Mouse (Mus musculus): ENCODE measurements around the gene Atp11c. TPM values are rescaled to one million over a fixed set of nuclear protein-coding genes. Genes with fewer than 3 reads are reported as not detected.

The Atp11c gene
- polyA plus RNA-seq, 1 experiment from 2014 or later = 15.4 TPM

GRCm38 (mm10) chrX:60178744-60179458 is 413.6 kb downstream of the Atp11c start, which contains the start of gene Mcf2:
Gene Mcf2 (minus strand): TSS chrX:60179089.
- Histone ChIP-seq H3K27me3 (ENCODE audit: control insufficient read depth, insufficient read depth, low read length) (peaks cover 5% of the 10 kb centered on the region; the same call in 1 of the 2 replicates), H3K27ac (ENCODE audit: low read depth, low read length) (no peak within 1 kb of the TSS), H3K4me3 (ENCODE audit: low read depth, low read length) (peak within 1 kb of the TSS; percentile 33), H3K4me2 (ENCODE audit: low read depth) (peak within 1 kb of the TSS; percentile 75), H3K9ac (ENCODE audit: low read length) (peak within 1 kb of the TSS; percentile 39), H3K9me3 (ENCODE audit: control insufficient read depth, low read length) (no peaks in the 10 kb centered on the region), H3K36me3 (ENCODE audit: control insufficient read depth, insufficient read depth, low read length) (no peaks in the 10 kb centered on the region), H3K4me1 (ENCODE audit: control insufficient read depth, insufficient read depth, low read length) (no peaks in the 10 kb centered on the region)
- DNase-seq (ENCODE audit: low spot score) (peak; percentile 57), ATAC-seq (ENCODE audit: insufficient read depth, low FRiP score, low TSS enrichment) (peak; percentile 68)
- 17% methylated on average over 28 of the region's 28 CpGs for WGBS

- H3K9ac ChIP-seq (ENCODE audit: low read length) = peak overlapping the region; percentile 39
- DNase-seq (ENCODE audit: low spot score) (peak; percentile 14), ATAC-seq (ENCODE audit: insufficient read depth, low FRiP score, low TSS enrichment) (no peak; the same call in none of the 2 replicates)
- peak overlapping the region; percentile 33 for H3K4me3 ChIP-seq (ENCODE audit: low read depth, low read length)
- no peaks in the 10 kb centered on the region for H3K36me3 ChIP-seq (ENCODE audit: control insufficient read depth, insufficient read depth, low read length)
- 10% methylated on average over 18 of the region's 19 CpGs for WGBS
- H3K4me1 ChIP-seq (ENCODE audit: control insufficient read depth, insufficient read depth, low read length) = no peaks in the 10 kb centered on the region
- H3K27me3 ChIP-seq (ENCODE audit: control insufficient read depth, insufficient read depth, low read length) = peaks cover 5% of the 10 kb centered on the region; the same call in 1 of the 2 replicates
- H3K4me2 ChIP-seq (ENCODE audit: low read depth) = peak overlapping the region; percentile 75
- no peaks in the 10 kb centered on the region for H3K9me3 ChIP-seq (ENCODE audit: control insufficient read depth, low read length)
- no peak overlapping the region for H3K27ac ChIP-seq (ENCODE audit: low read depth, low read length)
Observed at GRCm38 (mm10) chrX:60178025-60178743, 414.3 kb downstream of the Atp11c start.

MicroRNAs within 50 kb of the gene (microRNA counts, 519-probe panel; counts per million panel counts)
- microRNA mmu-miR-505 = 171 counts per million, percentile 57 among the panel's probes with 10 or more counts

Small RNAs within 50 kb of the gene (microRNA-seq; reads per million reads assigned to microRNA genes)
- 109 reads per million, percentile 52 among the genes with 10 or more reads in this experiment for gene Mir505

Other genes with a start within 250 kb of the Atp11c start
- not detected in 2 replicates for gene Gm7073, start 53.4 kb downstream of the Atp11c start, polyA plus RNA-seq (2014; fragmentation: Nextera tagmentation; extraction: Ambion mirVana)